Mouse (Mus musculus): ENCODE data around the gene Phactr2.

DNA sequence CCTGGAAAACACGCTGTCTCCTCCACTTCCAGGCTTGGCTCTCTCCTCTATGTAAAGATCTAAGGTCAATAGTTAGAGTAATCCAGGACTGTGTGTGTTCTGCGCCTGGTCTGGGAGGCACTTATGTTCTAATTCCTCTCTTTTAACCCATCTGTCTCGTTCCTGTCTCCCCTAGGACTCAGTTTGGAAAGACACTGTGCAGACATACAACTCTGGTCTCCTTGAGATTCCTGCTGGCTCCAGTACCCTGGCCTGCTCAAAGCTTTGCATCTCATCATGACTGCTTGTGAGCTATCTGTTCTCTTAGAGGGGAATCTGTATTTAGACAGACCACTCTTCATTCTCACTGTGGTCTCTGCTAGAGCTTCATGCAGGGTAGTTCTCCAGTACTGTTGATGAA, 215.0 kb downstream of the Phactr2 start:
- TF ChIP-seq CTCF (conservative IDR thresholded peaks at IDR 0.05 in 1 of 2, IDR thresholded peaks at IDR 0.05 in 1 of 2; ENCODE audit: low read depth in 2 of 2, low read length in 2 of 2) (no peak), EP300 (IDR thresholded peaks at IDR 0.05; ENCODE audit: low read length) (no peak), POLR2AphosphoS2 (IDR thresholded peaks at IDR 0.05; ENCODE audit: low read depth, low read length) (no peak), TCF12 (IDR thresholded peaks at IDR 0.05; ENCODE audit: low read depth, low read length) (no peak), POLR2A (IDR thresholded peaks at IDR 0.05; ENCODE audit: low read depth, low read length) (no peak), MAX (IDR thresholded peaks at IDR 0.05; ENCODE audit: low read length) (no peak), RCOR1 (conservative IDR thresholded peaks at IDR 0.05; ENCODE audit: low read depth, low read length) (no peak), CHD2 (IDR thresholded peaks at IDR 0.05; ENCODE audit: low read length) (no peak), NRF1 (IDR thresholded peaks at IDR 0.05; ENCODE audit: low read depth, low read length) (no peak)
